Mouse (Mus musculus): Measurements from ENCODE around the gene Sik3.
"Not testable (repeated sequence)": the region's sequence is repeated elsewhere in the genome, so short reads cannot be mapped to it uniquely, and the experiment has no call there.

DNA sequence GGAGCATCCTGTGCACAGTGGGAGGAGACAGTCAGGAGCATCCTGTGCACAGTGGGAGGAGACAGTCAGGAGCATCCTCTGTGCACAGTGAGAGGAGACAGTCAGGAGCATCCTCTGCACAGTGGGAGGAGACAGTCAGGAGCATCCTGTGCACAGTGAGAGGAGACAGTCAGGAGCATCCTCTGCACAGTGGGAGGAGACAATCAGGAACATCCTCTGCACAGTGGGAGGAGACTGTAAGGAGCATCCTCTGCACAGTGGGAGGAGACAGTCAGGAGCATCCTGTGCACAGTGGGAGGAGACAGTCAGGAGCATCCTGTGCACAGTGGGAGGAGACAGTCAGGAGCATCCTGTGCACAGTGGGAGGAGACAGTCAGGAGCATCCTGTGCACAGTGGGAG lies 120.2 kb downstream of the Sik3 start:
- not testable (repeated sequence) for TF ChIP-seq POLR2A, CTCF (IDR thresholded peaks at IDR 0.05; ENCODE audit: extremely low read depth, insufficient read depth, low read length)

Data from cortical plate, adult 2 months (tissue).